Mouse (Mus musculus) testis, adult 10 weeks (tissue): ENCODE measurements around the gene B9d1. TPM values are rescaled to one million over a fixed set of nuclear protein-coding genes. Genes with fewer than 3 reads are reported as not detected.

Experiments
- polyA plus RNA-seq: library from polyadenylated mRNA; stranded (reverse); fragments of 350-450 nt; fragmentation: Illumina TruSeq; extraction: RNeasy Lipid Tissue Mini Kit (QIAGEN cat#74804); gene quantifications from one replicate; pipeline ENCODE4 v1.2.3, GENCODE M21; 2014; ENCODE audit warnings: low read depth, low replicate concordance

Gene B9d1
- 11.4 TPM for polyA plus RNA-seq

GRCm38 (mm10) chr11:61504713-61505257 is at the start of gene B9d1:
B9d1 (plus strand) TSS chr11:61505144.

DNA sequence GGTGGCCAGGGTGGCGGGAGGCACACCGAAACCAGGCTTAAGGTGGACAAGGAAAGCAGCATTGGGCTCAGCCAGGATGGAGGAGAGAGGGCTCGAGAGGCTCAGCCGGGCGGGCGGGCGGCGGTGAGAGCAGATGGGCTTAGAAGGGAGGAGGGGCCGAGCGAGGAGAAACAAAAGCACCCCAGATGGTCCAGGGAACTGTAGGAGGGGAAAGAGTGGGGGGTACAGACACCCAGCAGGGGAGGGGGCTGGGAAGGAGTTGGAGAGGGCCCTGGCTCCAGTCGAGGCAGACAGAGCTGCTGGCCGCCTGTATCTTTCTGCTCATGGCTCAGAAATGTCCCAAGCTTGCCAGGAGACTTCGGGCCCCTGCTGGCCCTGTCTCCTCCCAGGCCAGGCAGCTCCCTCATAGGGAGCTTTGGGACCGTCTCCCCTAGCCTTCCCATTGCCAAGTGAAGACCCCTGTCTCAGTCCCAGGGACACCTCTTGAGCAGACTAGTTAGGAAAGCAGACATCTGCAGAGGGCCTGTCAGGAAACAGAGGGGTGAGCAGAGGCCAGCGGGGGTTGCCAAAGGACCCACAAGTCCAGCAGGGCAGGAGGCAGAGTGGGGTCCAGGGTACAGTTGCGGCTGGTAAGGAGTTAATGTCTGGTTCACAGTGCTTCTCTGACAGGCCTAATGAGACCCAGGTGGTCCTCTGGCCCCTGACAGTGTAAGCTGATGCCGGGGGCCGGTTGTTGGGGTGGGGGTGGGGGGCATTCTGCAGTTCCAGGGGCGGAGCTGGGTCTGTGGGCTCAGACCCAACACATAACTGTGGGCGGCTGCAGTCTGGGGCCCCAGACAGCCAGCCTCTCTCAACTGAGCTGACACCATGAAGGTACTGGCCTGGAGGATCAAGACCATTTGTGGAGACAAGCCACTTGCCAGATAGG is 20.1 kb upstream of the B9d1 start, which contains the start of gene Mfap4:
Gene Mfap4, plus strand, starts transcription at position 819 of the 928 bp plus-strand sequence.

GRCm38 (mm10) chr11:61494129-61494997 is 10.6 kb upstream of the B9d1 start, which contains the start of gene Mapk7:
Mapk7 (minus strand) TSS chr11:61494406.

Other genes with a start within 250 kb of the B9d1 start
- 24.3 TPM for gene Aldh3a2, start 237.7 kb upstream of the B9d1 start, polyA plus RNA-seq
- 6.5 TPM for gene Slc47a2, start 162.3 kb upstream of the B9d1 start, polyA plus RNA-seq
- gene Slc47a1, start 126.8 kb upstream of the B9d1 start, polyA plus RNA-seq = 1.2 TPM
- 0.78 TPM for gene Rnf112, start 51.0 kb upstream of the B9d1 start, polyA plus RNA-seq
- gene Mfap4, start 19.7 kb upstream of the B9d1 start, polyA plus RNA-seq = 1.2 TPM
- 1.8 TPM for gene Mapk7, start 10.7 kb upstream of the B9d1 start, polyA plus RNA-seq
- gene Epn2, start 74.5 kb downstream of the B9d1 start, polyA plus RNA-seq = 19.7 TPM
- not detected for gene Grap, start 148.1 kb downstream of the B9d1 start, polyA plus RNA-seq
- gene Fam83g, start 178.9 kb downstream of the B9d1 start, polyA plus RNA-seq = 0.10 TPM
- gene Slc5a10, start 215.7 kb downstream of the B9d1 start, polyA plus RNA-seq = not detected